Mouse (Mus musculus) CD4-positive helper T cell, adult 2 months (primary cell): Measurements from ENCODE around the gene Mpzl3.

Experiments used
- DNase-seq: peaks from one replicate; pipeline ENCODE4 v3.0.0-alpha.2; 2012; ENCODE audit warnings: low read depth, missing footprints, low spot score

Mpzl3 gene

DNA sequence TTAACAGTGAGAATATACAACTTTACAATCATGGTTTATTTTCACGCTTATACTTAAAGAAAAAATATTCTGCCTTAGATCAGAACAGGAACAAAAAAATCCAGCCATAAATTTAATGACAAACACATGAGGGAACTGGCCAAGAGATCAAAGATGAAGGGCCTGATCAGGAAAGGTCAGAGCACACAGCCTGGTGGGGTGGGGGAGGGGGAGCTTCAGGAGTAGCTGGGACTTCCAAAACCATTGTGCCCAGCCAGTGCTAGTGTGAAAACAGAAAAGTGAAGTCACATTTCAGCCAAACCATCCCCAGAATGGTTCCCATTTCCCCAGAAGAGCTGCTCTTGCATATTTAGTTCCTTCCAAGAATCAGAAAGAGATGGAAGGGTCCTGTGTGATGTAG is 47.5 kb downstream of the Mpzl3 start:
- DNase-seq = no peak

- DNase-seq = no peak
Measured at GRCm38 (mm10) chr9:45103211-45103979, 48.4 kb downstream of the Mpzl3 start.

DNA sequence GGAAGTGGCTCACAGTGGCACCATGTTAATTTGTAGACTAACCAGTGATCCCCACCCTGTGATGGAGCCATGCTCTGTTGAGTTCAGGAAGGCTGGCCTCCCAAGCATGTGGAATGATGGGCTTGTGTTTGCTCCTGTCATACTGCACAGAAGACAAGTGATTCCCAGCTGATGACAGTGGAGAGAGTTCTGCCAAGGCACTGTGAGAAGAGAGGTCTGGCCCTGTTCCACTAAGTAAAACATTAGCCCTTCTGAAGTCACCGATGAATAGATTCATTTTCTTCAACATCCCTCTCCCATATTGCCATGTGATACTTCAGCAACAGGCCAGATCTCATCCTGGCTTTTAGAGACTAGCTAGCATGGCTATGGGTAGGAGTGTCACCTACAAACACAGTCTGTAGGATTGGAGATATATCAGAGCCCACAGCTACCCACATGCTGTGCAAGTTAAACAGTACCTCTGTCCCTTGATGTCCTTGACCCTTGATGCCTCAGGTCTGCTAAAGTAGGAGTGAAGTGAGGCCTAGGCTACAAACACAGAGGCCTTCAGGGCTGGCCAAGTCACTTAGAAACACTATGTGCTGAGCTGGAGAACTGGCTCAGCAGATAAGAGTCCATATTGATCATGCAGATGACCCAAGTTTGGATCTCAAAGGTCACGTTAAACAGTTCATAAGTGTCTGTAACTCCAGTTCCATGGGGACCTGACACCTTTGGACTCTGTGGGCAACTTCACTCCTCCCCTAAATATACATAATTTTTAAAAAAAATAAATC is 50.8 kb downstream of the Mpzl3 start:
- no peak for DNase-seq

DNA sequence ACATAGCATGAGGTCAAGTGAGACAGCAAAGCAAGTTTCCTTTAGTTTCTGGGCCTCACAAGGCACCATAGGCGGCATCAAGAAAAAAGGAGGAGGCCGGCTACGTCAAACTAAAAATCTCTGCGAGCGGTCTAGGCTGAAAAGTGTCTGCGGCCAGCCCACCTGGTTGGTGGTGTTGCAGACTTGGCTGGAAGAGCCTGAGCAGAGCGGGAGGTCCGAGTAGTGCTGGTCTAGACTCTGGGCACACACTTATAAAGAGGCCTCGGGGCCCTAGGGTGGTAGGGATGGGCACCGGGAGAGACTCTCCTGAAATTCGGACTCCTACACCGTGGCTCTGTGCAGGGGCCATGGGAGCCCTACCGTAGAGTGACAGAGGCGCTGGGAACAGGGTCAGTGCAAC is 60.7 kb downstream of the Mpzl3 start:
- DNase-seq = no peak

- peak; percentile 78 for DNase-seq
Measured at GRCm38 (mm10) chr9:45116819-45117218, 61.8 kb downstream of the Mpzl3 start.

DNA sequence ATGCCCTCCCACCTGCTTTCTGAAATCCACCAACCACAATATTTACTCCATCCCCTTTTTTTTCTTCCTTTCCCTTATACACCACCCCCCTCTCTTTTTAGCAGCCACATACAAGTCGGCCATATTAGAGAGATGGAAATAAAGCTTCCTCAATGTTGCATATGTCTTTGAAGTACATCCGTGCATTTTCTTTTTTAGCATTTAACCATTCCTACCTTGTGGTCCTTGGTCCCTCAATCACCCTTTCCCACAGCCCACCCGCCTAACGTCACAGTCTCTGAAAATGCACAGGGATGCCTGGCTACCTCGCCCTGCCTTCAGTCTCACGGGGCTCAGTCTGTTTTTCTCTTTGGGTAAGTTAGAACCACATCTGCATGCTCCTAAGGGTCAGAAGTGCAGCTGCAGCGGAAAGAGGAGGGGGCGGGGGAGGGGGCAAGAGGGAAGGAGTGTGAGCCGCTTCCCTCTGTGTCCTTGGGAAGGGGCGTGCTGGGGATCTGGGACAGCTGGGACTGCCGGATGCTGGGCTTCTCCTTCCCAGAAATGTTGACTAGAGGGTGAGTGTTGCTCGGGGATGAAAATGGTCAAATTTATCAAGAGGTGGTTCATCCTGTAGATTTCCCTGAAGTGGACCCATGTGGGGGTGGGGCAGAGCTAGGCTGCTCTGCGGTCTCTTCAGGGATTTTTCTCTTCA is 62.9 kb downstream of the Mpzl3 start, which contains the start of gene Scn2b:
Gene Scn2b (plus strand): TSS at position 42 of the 691 bp plus-strand sequence.
- DNase-seq = no peak

DNA sequence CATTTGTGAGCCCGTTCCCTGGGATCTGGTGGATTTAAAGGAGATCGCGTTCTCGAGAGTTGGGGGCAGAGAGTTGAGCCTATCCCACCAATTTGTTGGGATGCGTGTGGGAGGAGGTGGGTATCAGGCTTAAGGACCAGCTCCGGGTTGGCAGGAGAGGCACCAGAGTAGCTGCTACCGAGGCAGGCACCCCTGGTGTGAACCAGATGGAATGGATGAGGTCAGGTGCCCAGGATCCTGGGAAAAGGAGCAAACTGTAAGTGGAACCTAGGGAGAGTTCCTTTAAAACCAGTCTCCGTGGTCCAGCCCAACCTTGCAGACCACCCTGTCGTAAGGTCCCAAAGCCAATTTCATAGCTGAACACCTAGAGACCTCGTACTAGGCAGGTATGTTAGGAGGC is 63.6 kb downstream of the Mpzl3 start:
- DNase-seq = no peak

- no peak for DNase-seq
Measured at GRCm38 (mm10) chr9:45119316-45119953, 64.4 kb downstream of the Mpzl3 start.

DNA sequence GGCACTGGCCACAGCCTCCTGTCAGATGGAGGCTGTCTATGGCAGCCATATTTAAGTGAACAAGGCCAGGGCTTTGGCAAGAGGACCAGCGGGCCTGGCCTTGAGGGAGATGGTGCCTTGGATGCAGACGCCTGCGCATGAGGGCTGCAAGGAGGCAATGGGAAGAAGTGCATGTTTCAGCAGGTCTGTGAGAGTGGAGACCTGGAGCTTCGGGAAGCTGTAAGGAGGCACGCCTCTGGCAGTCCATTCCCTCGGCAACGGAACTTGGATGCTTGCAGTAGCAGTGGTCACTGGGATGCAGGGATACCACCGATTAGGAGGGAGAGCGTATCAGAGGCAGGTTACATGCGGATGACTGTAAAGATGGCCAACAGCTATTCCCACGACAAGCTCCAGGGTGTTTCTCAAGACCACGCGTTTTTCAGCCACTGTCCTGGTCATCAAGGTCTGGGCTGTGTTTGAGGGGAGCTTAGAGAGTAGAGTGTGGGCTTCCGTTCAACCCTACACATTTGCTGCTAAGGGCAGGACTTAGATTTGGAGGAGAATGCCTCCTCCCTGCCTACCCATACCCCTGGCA is 65.1 kb downstream of the Mpzl3 start:
- DNase-seq = no peak

DNA sequence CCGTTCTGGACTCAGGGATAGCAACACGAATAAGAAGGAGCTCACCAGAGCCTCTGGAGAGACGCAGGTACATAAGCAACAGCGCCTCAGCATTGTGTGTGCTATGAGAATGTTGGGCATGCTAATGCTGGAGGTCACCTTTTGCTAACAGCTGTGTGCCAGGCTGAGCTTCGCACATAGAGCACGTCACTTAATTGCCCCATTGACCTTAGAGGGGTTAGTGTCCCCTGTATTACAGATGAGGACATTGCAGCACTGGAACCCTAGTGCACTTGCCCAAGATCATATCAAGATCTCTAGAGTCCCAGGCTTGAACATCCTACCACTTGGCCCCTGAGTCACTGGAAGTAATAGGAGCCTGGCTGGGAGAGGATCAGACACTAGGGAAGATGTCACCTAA is 65.6 kb downstream of the Mpzl3 start:
- DNase-seq = no peak

GRCm38 (mm10) chr9:45121001-45121400 is 66.0 kb downstream of the Mpzl3 start:
- DNase-seq = no peak

DNA sequence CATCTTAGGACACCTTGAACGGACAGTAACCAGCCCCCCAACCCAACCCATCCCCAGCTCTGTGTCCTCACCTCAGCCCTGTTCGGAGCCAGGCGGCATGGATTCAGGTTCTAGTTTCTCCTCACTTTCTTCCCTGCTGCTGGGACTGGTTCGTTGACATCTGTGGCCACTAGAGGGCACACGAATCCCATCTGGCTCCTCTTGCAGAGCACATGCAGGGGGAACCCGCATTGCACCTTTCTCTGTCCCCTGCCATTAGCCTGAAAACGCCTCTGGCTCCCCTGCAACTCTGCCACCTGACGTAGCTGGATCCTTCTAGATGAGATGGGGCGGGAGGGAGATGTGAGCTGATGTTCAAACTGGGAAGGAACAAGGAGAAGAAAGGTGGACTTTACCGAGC is 66.8 kb downstream of the Mpzl3 start:
- DNase-seq = peak; percentile 85

DNA sequence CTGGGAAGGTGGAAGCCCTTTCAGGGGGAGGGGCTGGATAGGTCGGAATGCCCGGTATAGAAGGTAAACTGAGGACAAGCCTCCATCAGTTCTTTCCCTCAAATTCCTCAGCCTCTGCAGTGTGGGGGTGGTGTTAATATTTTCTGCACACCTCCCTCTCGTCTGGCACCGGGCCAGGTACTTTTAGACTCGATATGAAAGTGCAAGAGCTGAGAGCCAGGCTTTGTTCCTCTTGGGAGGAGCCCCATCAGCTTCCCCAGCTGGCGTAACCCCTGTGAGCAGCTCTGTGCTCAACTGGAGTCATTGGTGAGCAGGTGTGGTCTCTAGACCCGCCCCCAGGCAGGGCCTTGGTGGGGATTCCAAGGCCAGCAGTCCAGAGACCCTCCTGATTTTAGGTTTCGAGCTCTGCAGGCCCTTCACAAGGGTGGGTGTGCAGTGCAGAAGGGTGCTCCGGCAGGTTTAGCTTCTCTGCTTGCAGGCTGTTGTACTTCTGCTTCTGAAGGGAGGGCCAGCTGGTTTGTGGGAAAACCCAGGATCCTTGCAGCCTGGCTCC is 67.3 kb downstream of the Mpzl3 start:
- peak; percentile 84 for DNase-seq

- DNase-seq = no peak
Measured at GRCm38 (mm10) chr9:45125211-45125610, 70.2 kb downstream of the Mpzl3 start.

DNA sequence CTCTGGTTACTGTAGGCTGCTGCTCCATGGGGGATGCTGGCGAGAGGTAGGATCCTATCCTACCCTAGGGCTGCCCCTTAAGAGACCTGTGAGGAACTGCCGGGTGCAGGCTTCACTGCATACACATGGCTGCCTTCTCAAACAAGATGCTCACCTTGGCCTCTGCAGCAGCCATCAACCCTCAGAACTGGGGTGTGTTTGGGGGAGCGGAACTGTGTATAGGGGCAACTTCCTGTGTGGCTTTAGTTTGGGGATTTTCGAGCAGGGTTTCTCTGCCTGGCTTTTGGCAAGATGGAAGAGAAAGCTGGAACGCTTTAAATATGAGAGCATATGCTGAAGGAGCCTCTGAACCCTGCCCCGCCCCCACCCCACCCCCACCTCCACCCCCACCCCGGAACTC is 72.0 kb downstream of the Mpzl3 start:
- DNase-seq = peak; percentile 35
